In genomic region chr15:100321134-100321533, GRCm38 (mm10) we compare ENCODE assay signal across 9 mouse cellular contexts. TPM values are rescaled to one million over a fixed set of nuclear protein-coding genes. Genes with fewer than 3 reads are reported as not detected.
A peak's percentile ranks its signal among the peaks of the same experiment; 100 is the strongest.
DNase-seq lines count a peak whose midpoint lies in the region; ATAC-seq and TF ChIP-seq lines count a peak whose summit lies in the region.
"Had no signal": no experiment of that assay in that cellular context is flagged by ENCODE, and none has a peak within 500 bp of the region (broad histone marks: within the 10 kb centered on the region; RNA-seq: fewer than 3 reads in every experiment).

No protein-coding gene starts in this region.

- ATAC-seq in intestine, postnatal 0 days: no peak
- no peak; the same call in 1 of the 2 replicates for ATAC-seq in intestine, embryonic 15.5 days
- no peak for ATAC-seq in midbrain, embryonic 16.5 days
- ATAC-seq in megakaryocyte, adult 5-6 weeks (ENCODE audit: poor library complexity, severe bottlenecking): no peak

- 0 out of 2 replicates have a peak, but pooled peaks cover 5% of the 10 kb centered on the region for H3K4me1 ChIP-seq in intestine, postnatal 0 days (replicated peaks; ENCODE audit: control insufficient read depth, insufficient read depth, low read length)
- H3K4me1 ChIP-seq in intestine, embryonic 15.5 days (replicated peaks): peaks cover 9% of the 10 kb centered on the region
- H3K4me1 ChIP-seq in lung, adult 2 months (ENCODE audit: control insufficient read depth, insufficient read depth, low read length): peaks cover 15% of the 10 kb centered on the region
- no peaks in the 10 kb centered on the region for H3K4me1 ChIP-seq in midbrain, embryonic 16.5 days (ENCODE audit: control insufficient read depth, insufficient read depth, low read length)

- TF ChIP-seq CTCF in intestine, postnatal 0 days (IDR thresholded peaks at IDR 0.05; ENCODE audit: low read depth): peak; percentile 68
- peak; percentile 63; the same call in 1 of the 2 replicates for TF ChIP-seq CTCF in lung, adult 2 months (IDR thresholded peaks at IDR 0.05; ENCODE audit: insufficient read depth, low read length)

- H3K36me3 ChIP-seq in intestine, postnatal 0 days (ENCODE audit: control insufficient read depth, insufficient read depth): no peaks in the 10 kb centered on the region
- H3K36me3 ChIP-seq in intestine, embryonic 15.5 days: no peaks in the 10 kb centered on the region
- H3K36me3 ChIP-seq in midbrain, embryonic 16.5 days (ENCODE audit: control insufficient read depth, insufficient read depth, low read length): no peaks in the 10 kb centered on the region

- H3K27me3 ChIP-seq in intestine, postnatal 0 days (replicated peaks; ENCODE audit: control insufficient read depth, insufficient read depth, low read length): no peaks in the 10 kb centered on the region
- H3K27me3 ChIP-seq in intestine, embryonic 15.5 days (replicated peaks): no peaks in the 10 kb centered on the region
- H3K27me3 ChIP-seq in midbrain, embryonic 16.5 days (ENCODE audit: control insufficient read depth, insufficient read depth, low read depth, low read length): no peaks in the 10 kb centered on the region

- no peak overlapping the region for H3K4me2 ChIP-seq in intestine, postnatal 0 days (replicated peaks; ENCODE audit: low read depth)
- H3K4me2 ChIP-seq in intestine, embryonic 15.5 days (replicated peaks): no peak overlapping the region
- no peak overlapping the region for H3K4me2 ChIP-seq in midbrain, embryonic 16.5 days (ENCODE audit: low read length)

- DNase-seq in R1 (ENCODE audit: low read depth, low spot score): peak; percentile 58
- DNase-seq in embryo, embryonic 10 days (ENCODE audit: low spot score): peak; percentile 34
- DNase-seq in lung, adult 2 months: peak; percentile 73
- no peak for DNase-seq in thymus, postnatal 0 days (ENCODE audit: low spot score)

- no peak overlapping the region for H3K9ac ChIP-seq in intestine, postnatal 0 days (ENCODE audit: low read depth, low read length)
- no peak overlapping the region for H3K9ac ChIP-seq in intestine, embryonic 15.5 days
- no peak overlapping the region for H3K9ac ChIP-seq in midbrain, embryonic 16.5 days (ENCODE audit: low read depth, low read length)

- 55% methylated on average over 5 of the region's 5 CpGs for WGBS in intestine, postnatal 0 days
- WGBS in intestine, embryonic 15.5 days: 54% methylated on average over 5 of the region's 5 CpGs
- WGBS in lung, adult 2 months: 25% methylated on average over 5 of the region's 5 CpGs
- 58% methylated on average over 5 of the region's 5 CpGs for WGBS in midbrain, embryonic 16.5 days

- H3K9me3 ChIP-seq in intestine, postnatal 0 days (ENCODE audit: control insufficient read depth): no peaks in the 10 kb centered on the region
- no peaks in the 10 kb centered on the region for H3K9me3 ChIP-seq in intestine, embryonic 15.5 days
- H3K9me3 ChIP-seq in midbrain, embryonic 16.5 days (replicated peaks; ENCODE audit: control insufficient read depth, low read length, poor library complexity, severe bottlenecking): no peaks in the 10 kb centered on the region

- no peak for TF ChIP-seq POLR2A in lung, adult 2 months (IDR thresholded peaks at IDR 0.05; ENCODE audit: borderline replicate concordance, extremely low read depth, low read depth, low read length)

- no peak overlapping the region for H3K27ac ChIP-seq in intestine, postnatal 0 days (ENCODE audit: low read depth, low read length)
- H3K27ac ChIP-seq in intestine, embryonic 15.5 days: no peak overlapping the region
- H3K27ac ChIP-seq in midbrain, embryonic 16.5 days (ENCODE audit: low read length): no peak overlapping the region

- no peak overlapping the region for H3K4me3 ChIP-seq in intestine, postnatal 0 days (ENCODE audit: low read depth, low read length)
- no peak overlapping the region for H3K4me3 ChIP-seq in intestine, embryonic 15.5 days (replicated peaks)
- H3K4me3 ChIP-seq in lung, adult 2 months (replicated peaks; ENCODE audit: extremely low read depth, low read depth, low read length): no peak overlapping the region
- H3K4me3 ChIP-seq in midbrain, embryonic 16.5 days (ENCODE audit: low read depth, low read length): no peak overlapping the region

RNA-seq across cellular contexts. Expression of gene Mettl7a3, which starts 13.6 kb away (rescaled TPM):
- not detected in 2 replicates for polyA plus RNA-seq in intestine, postnatal 0 days (2015; fragmentation: Nextera tagmentation; extraction: Ambion mirVana)
- polyA plus RNA-seq in intestine, embryonic 15.5 days (2015; fragmentation: Nextera tagmentation; extraction: Ambion mirVana): 0.21 TPM in 1 of 2 replicates, not detected in the other
- 0.80 and 1.1 TPM in 2 replicates for polyA plus RNA-seq in lung, adult 2 months (2012; rRNA removed)
- polyA plus RNA-seq in thymus, postnatal 0 days (2015; fragmentation: Nextera tagmentation; extraction: Ambion mirVana): 0.13 TPM in 1 of 2 replicates, not detected in the other
- polyA plus RNA-seq in midbrain, embryonic 16.5 days (2015; fragmentation: Nextera tagmentation; extraction: Ambion mirVana): not detected in 2 replicates
- total RNA-seq in megakaryocyte, adult 5-6 weeks (2015): not detected in 2 replicates
- total RNA-seq in megakaryocyte, adult 5-6 weeks (2017): not detected in 2 replicates
- polyA plus RNA-seq: large intestine, adult 2 months had no signal

RNA-seq across cellular contexts. Expression of gene Mettl7a1, which starts 17.2 kb away (rescaled TPM):
- 6.5 and 6.8 TPM in 2 replicates for polyA plus RNA-seq in intestine, postnatal 0 days (2015; fragmentation: Nextera tagmentation; extraction: Ambion mirVana)
- 4.2 and 4.6 TPM in 2 replicates for polyA plus RNA-seq in intestine, embryonic 15.5 days (2015; fragmentation: Nextera tagmentation; extraction: Ambion mirVana)
- polyA plus RNA-seq in lung, adult 2 months (2012; rRNA removed): 448 and 506 TPM in 2 replicates
- 4.4 and 6.4 TPM in 2 replicates for polyA plus RNA-seq in thymus, postnatal 0 days (2015; fragmentation: Nextera tagmentation; extraction: Ambion mirVana)
- polyA plus RNA-seq in midbrain, embryonic 16.5 days (2015; fragmentation: Nextera tagmentation; extraction: Ambion mirVana): 3.7 and 4.8 TPM in 2 replicates
- total RNA-seq in megakaryocyte, adult 5-6 weeks (2015): 21.4 and 25.2 TPM in 2 replicates
- total RNA-seq in megakaryocyte, adult 5-6 weeks (2017): 59.4 and 64.4 TPM in 2 replicates

RNA-seq across cellular contexts. Expression of gene Methig1, which starts 31.8 kb away (rescaled TPM):
- polyA plus RNA-seq in intestine, postnatal 0 days (2015; fragmentation: Nextera tagmentation; extraction: Ambion mirVana): 0.13 TPM in 1 of 2 replicates, not detected in the other
- 0.14 and 0.15 TPM in 2 replicates for polyA plus RNA-seq in intestine, embryonic 15.5 days (2015; fragmentation: Nextera tagmentation; extraction: Ambion mirVana)
- 0.11 TPM in 1 of 2 replicates, not detected in the other for polyA plus RNA-seq in lung, adult 2 months (2012; rRNA removed)
- 0.18 TPM in 1 of 2 replicates, not detected in the other for polyA plus RNA-seq in thymus, postnatal 0 days (2015; fragmentation: Nextera tagmentation; extraction: Ambion mirVana)
- not detected in 2 replicates for polyA plus RNA-seq in midbrain, embryonic 16.5 days (2015; fragmentation: Nextera tagmentation; extraction: Ambion mirVana)
- total RNA-seq in megakaryocyte, adult 5-6 weeks (2015): not detected in 2 replicates
- total RNA-seq in megakaryocyte, adult 5-6 weeks (2017): not detected in 2 replicates
- polyA plus RNA-seq: large intestine, adult 2 months had no signal

RNA-seq across cellular contexts. Expression of gene Mettl7a2, which starts 31.9 kb away (rescaled TPM):
- not detected in 2 replicates for polyA plus RNA-seq in intestine, postnatal 0 days (2015; fragmentation: Nextera tagmentation; extraction: Ambion mirVana)
- not detected in 2 replicates for polyA plus RNA-seq in intestine, embryonic 15.5 days (2015; fragmentation: Nextera tagmentation; extraction: Ambion mirVana)
- polyA plus RNA-seq in lung, adult 2 months (2012; rRNA removed): 0.10 TPM in 1 of 2 replicates, not detected in the other
- not detected in 2 replicates for polyA plus RNA-seq in thymus, postnatal 0 days (2015; fragmentation: Nextera tagmentation; extraction: Ambion mirVana)
- polyA plus RNA-seq in midbrain, embryonic 16.5 days (2015; fragmentation: Nextera tagmentation; extraction: Ambion mirVana): not detected in 2 replicates
- not detected in 2 replicates for total RNA-seq in megakaryocyte, adult 5-6 weeks (2015)
- not detected in 2 replicates for total RNA-seq in megakaryocyte, adult 5-6 weeks (2017)
- polyA plus RNA-seq: large intestine, adult 2 months had no signal

RNA-seq across cellular contexts. Expression of gene Tmprss12, which starts 40.5 kb away (rescaled TPM):
- polyA plus RNA-seq in intestine, postnatal 0 days (2015; fragmentation: Nextera tagmentation; extraction: Ambion mirVana): not detected in 2 replicates
- polyA plus RNA-seq in intestine, embryonic 15.5 days (2015; fragmentation: Nextera tagmentation; extraction: Ambion mirVana): not detected in 2 replicates
- not detected in 2 replicates for polyA plus RNA-seq in lung, adult 2 months (2012; rRNA removed)
- polyA plus RNA-seq in thymus, postnatal 0 days (2015; fragmentation: Nextera tagmentation; extraction: Ambion mirVana): not detected in 2 replicates
- polyA plus RNA-seq in midbrain, embryonic 16.5 days (2015; fragmentation: Nextera tagmentation; extraction: Ambion mirVana): not detected in 2 replicates
- total RNA-seq in megakaryocyte, adult 5-6 weeks (2015): not detected in 2 replicates
- not detected in 2 replicates for total RNA-seq in megakaryocyte, adult 5-6 weeks (2017)
- polyA plus RNA-seq: large intestine, adult 2 months had no signal

Comparison
In these comparisons a context has a peak if more than half of its experiments do, and no peak if none do; other contexts are left out.
1. RNA of gene Mettl7a1, which starts 17.2 kb away (polyA plus RNA-seq): 448 to 506 TPM in lung, adult 2 months; 6.5 to 6.8 TPM in intestine, postnatal 0 days, 4.4 to 6.4 TPM in thymus, postnatal 0 days, 4.2 to 4.6 TPM in intestine, embryonic 15.5 days and 3.7 to 4.8 TPM in midbrain, embryonic 16.5 days; every median in the first group is over 10 times any median in the second.